Mouse (Mus musculus) frontal cortex, postnatal 10 days (tissue): ENCODE results near the gene Map2k2.
A peak's percentile ranks its signal among the peaks of the same experiment; 100 is the strongest.
"Not testable (repeated sequence)": the region's sequence is repeated elsewhere in the genome, so short reads cannot be mapped to it uniquely, and the experiment has no call there.

Experiments
- DNase-seq, 2 experiments: peaks; one replicate each; pipeline ENCODE4 v3.0.0; 2022; ENCODE audit warnings: low spot score in 2 of 2, mixed read lengths in 1 of 2

Map2k2 gene

DNA sequence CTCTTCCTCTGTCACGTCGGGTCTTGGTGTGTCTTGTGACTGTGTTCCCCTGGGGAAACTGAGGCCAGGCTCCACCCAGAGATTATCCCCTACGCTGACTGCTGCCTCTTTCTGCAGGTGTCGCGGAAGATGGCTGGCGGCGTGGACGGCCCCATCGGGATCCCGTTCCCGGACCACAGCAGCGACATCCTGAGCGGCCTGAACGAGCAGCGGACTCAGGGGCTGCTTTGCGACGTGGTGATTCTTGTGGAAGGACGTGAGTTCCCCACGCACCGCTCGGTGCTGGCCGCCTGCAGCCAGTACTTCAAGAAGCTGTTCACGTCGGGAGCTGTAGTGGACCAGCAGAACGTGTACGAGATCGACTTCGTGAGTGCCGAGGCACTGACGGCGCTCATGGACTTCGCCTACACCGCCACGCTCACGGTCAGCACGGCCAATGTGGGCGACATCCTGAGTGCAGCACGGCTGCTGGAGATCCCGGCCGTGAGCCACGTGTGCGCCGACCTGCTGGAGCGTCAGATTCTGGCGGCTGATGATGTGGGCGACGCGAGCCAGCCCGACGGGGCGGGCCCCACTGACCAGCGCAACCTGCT lies 38.2 kb downstream of the Map2k2 start:
- no peak for DNase-seq

DNA sequence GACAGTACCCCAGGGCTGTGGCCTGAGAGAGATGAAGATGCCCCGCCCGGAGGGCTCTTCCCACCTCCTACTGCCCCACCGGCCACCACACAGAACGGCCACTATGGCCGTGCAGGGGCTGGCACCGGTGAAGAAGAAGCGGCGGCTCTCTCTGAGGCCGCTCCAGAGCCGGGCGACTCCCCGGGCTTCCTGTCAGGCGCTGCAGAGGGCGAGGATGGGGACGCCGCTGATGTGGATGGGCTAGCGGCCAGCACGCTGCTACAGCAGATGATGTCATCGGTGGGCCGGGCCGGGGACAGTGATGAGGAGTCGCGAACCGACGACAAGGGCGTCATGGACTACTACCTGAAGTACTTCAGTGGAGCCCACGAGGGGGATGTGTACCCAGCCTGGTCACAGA lies 39.0 kb downstream of the Map2k2 start:
- DNase-seq = no peak

DNA sequence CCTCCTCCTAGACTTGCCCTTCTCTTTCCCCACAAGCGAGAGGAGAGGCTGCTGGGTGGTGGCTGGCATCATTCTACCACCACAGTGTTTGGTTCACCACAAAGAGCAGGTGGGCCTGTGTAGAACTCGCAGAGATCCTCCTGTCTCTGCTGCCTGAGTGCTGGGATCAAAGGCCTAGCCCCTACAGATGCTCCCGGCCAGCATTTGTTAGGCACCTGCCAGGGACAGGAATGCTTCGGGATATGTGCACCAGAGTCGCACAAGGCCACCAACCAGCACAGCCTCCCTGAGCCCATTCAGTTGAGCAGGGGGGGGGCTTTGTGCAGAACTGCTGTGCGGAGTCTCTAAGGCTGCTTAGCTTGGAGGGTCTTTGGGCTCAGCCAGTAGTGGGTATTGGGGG lies 39.6 kb downstream of the Map2k2 start:
- DNase-seq = no peak

DNA sequence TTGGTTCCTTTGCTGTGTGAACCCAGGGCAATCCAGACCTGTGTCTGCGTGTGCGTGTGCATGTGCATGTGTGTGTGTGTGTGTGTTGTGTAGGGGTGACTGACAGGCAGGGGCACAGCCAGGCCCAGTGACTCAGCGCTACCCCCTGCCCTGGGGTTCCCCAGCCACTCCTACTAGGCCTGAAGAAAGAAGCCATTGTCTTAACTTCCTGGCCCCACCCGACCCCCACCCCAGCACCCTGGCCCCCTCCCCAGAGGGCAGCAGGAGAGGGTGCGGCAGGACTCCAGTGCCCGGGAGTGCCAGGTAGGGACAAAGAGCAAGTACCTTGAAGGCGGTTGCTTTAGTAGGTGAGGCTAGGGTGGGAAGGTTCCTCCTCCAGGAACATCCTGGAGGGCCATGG lies 40.1 kb downstream of the Map2k2 start:
- no peak for DNase-seq

GRCm38 (mm10) chr10:81146296-81146695 lies 40.6 kb downstream of the Map2k2 start:
- no peak for DNase-seq

DNA sequence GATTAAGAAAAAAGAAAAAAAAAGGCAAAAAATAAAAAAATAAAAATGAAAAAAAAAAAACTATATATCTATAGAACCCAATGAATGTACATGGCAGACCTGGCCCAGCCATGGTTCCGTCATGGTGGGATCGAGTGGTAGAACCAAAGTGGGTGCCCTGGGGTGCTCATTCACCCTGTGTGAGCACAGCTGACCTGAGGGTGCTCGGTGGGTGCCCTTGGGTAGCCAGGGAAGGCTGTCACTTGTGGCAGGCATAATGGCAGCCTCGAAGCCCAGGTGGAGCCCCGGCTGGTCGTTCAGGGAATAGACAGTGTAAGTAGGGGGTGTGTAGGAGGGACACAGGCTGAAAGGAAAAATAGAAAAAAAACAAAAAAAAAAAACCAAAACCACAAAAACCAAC lies 45.5 kb downstream of the Map2k2 start:
- DNase-seq = no peak

DNA sequence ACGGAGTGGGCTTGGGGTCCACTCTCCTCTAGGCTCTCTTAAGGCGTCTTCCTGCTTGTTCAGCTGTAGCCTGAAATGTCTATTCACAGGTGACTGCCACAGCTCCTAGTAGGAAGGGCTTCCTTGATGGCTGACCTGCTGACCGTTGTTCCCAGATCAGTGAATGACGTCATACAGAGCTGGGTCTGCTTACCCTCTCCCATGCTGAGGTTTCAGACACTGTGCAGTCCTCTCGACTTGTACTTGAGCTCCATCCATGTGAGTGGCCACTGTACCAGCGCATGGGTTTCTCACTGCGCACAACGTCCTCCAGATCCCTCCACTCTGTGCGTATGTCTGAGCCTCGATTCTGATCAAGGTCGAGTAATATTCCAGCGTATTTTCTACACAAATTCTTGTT lies 46.9 kb downstream of the Map2k2 start:
- DNase-seq = no peak

- DNase-seq = no peak
Observed at GRCm38 (mm10) chr10:81154313-81154712, 48.6 kb downstream of the Map2k2 start.

DNA sequence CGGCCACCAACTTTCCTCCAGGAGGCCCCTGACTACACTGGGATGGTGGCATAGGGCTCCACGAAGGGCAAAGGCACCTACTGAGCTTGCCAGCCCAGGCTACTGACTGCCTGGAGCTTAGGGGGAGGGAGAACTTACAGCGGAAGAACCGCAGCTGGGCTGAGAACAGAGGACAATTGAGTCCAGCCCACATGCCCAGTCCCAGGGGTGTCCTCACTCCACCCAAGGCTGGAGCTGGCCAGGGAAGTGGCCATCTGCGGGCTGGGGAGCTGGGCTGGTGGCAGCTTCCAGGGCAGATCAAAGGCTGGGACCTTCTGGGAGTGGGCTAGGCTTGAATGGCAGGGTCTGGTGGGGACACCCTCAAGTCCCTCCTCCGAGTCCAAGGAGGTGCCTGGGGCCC lies 49.0 kb downstream of the Map2k2 start:
- DNase-seq = no peak

DNA sequence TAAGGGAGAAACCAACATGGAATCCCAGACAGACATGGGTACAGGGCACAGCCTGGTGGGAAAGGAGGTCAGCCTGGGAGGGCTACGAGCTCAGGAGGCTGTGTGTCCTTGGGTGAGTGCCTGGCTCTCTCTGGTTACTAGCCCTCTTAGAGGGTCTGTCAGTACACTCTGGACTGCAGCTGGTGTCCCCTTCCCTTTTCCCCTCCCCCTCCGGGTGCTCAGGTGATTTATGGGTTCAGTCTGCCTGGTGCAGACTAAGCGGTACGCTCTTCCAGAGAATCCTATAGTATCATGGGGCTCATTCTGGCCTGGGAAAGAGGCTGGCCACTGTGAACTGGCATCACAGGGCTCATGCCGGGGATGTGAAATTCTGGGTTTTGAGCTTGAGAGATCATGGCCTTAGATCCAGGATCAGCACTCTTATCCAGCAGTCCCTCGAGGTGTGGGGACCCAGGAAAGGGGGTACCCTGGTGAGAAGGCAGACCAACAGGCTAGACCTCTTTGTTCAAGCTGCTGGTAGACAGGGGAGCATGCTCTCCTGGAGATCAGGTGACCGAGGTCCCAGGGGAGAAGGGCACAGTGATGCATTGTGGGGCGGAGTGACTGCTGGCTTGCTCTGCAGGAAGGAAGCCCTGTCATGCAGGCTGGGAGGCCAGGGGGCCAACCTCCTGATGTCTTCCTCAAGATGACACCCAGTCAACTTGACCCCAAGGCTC lies 56.0 kb downstream of the Map2k2 start:
- DNase-seq = no peak

GRCm38 (mm10) chr10:81162318-81162652 lies 56.6 kb downstream of the Map2k2 start:
- no peak for DNase-seq

GRCm38 (mm10) chr10:81165118-81165517 lies 59.4 kb downstream of the Map2k2 start:
- no peak for DNase-seq

DNA sequence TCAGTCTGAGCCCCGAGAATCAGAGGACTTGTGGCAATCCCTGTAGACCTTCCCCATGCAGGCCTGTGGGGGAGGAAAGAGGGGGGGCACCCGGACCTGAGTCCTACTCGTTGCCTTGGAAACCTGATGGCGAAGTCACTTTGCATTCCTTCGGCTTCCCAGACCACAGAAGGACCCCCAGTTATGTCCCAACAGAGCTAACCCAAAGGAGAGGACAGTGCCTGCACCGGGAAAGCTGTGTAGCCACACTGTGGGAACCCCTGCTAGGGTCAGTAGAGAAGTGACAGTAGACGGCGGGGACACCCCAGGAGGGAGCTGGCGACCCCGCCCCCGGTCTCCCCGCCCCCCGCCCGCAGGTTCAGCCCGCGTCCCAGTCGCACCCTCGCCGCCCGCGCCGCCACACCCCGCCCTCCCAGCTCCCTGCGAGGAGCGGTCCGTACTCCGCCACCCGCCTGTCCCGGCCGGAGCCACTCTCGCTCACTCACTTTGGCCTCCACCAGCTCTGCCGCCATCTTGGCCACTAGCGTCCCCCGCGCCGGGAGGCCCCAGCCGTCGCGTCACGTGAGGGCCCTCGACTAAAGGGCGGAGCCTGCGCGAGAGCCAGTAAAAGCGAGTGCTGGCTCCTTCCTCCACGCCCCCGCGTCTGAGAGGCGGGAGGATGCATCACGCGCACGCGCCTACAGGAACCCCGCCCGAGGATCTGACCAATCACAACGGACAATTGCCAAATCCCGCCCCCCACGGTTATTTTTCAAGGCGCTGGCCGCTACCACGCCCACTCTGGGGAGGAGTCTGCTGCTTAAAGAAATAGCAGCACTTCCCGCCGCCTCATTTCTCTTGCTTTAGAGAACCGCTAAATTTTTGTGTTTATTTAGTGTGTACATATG lies 61.7 kb downstream of the Map2k2 start, which contains the start of gene Pias4:
TSS of gene Pias4 (minus strand) at position 724 of the 887 bp plus-strand sequence.
- DNase-seq = peak; percentile 100

DNA sequence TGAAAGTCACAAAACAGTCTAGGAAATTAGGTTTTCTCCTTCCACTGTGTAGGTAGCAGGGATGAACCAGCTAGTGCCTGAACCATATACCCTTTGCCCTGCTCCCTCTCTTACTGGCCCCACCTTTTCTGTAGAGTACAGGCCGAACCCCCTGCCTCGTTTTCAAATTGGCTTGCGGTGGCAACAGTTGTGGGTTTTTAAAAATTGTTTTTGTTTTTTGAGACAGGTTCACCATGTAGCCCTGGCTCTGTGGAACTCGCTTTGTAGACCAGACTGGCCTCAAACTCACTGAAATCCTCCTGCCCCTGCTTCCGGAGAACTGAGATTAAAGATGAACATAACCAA lies 62.3 kb downstream of the Map2k2 start:
- no peak for DNase-seq

DNA sequence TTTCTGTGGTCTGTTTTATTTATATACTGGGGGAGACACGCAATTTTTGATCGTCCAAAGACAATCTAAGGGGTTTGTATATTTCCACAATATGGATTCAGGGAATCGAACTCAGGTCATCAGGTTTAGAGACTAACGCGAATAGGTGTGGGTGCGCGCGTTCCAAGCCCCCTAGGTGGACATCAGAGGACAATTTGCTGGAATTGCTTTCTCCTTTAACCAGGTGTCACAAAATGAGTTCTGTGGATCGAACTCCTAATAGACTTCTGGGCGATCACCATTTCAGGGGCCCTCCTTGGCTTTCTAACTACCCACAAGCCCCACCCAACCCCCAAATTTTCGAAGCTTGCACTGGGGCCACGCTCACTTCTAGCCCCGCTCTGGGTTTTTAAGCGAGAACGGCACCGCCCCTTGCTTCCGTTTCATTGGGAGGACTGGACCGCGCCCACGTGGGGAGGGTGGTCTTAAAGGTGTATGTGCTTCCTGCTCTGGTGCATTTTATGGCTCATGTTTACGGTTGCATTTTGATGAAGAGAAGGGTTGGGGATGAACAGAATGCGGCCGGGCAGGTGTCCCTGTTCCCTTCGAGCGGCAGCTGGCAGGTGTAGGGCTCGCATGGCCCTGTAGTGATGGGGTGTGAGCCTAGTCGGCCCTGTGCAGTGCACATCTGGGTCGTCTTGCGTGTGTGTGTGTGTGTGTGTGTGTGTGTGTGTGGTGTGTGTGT lies 63.0 kb downstream of the Map2k2 start:
- peak; percentile 72 to 76 for DNase-seq

DNA sequence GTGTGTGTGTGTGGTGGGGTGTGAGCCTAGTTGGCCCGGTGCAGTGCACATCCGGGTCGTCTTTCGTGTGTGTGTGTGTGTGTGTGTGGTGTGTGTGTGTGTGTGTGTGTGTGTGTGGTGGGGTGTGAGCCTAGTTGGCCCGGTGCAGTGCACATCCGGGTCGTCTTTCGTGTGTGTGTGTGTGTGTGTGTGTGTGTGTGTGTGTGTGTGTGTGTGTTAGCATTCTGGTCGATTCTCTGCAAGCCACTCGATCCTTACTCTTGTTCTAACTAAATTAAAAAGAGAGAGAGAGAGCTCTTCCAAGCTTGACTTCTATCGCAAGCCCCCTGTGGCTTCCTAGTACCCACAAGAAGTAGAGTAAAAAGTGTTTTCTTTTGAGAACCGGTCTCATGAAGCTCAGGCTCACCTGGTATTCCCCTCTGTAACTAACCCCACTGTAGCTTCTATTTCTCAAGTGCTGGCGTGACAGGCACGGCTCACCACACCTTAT lies 63.7 kb downstream of the Map2k2 start:
- DNase-seq = not testable (repeated sequence)

GRCm38 (mm10) chr10:81173132-81173531 lies 67.4 kb downstream of the Map2k2 start:
- peak in 1 of 2 experiments; percentile 81 for DNase-seq

DNA sequence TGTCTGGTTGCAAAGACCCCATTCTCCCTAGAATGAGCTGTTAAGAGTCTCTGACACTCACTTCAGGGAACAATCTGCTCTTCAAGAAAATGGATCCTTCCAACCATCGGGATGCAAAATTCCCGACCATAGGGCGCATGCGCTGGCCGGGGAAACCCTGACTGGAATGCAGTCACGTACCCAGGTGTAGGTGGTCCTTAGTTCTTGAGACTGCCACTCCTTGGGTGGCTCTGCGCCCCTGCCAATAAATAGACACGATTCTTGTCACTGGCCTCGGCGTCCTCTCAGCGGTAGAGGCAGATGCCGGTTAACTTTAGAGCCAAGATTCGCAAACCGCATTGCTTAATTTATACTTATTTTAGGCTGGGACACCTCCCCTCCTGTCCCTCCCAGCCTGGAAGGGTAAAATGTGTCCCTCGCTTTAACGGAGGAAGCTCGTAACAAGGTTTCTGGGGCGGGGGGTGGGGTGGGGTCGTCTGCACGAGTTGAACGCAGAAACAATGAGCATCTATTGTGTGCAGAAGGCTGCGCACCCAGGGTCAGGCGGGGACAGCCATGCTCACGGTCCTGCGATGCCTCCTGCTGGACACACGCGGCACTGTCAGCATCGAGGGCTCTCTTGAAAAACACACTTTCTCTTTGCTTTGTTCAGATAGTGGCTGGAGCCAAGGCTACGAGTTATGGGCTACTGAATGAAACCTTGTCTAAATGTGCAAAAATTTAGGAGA lies 69.1 kb downstream of the Map2k2 start:
- peak; percentile 76 to 86 for DNase-seq

DNA sequence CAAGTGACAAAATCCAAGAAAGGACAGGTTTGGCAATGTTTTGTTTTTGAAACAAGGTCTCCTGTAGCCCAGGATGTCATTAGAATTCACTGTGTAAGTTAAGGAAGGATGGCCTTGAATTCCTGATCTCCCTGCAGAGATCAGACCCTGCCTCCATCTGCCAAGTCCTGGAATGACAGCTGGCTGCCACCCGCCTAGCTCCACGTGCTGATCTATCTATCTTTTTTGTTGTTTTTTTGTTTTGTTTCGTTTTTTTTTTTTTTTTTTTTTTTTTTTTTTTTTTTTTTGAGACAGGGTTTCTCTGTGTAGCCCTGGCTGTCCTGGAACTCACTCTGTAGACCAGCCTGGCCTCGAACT lies 69.6 kb downstream of the Map2k2 start:
- DNase-seq = not testable (repeated sequence)

DNA sequence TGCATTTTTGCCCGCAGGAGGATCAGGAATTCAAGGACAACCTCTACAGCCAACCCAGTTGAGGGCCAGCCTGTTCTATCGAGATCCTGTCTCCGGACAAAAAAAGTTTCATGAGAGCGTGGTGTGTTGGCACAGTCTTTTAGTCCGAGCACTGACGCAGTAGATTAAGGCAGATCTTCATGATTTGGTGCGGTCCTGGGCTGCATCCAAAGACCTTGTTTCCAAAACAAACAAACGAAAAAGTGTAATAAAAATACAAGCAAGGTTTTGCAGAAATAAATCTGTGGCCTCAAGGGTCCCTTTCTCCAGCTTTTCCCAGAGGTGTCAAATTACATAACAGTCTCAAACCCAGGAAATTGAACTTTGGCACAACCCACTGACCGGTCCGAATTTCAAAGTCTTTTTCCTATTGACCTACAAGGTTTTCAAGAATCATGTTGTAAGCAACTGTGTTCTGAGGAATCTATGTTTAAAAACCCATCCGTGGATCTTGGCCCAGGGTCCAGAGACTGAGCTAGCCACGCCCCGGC lies 70.3 kb downstream of the Map2k2 start:
- DNase-seq = no peak
